Mouse (Mus musculus) lung, embryonic 14.5 days (tissue): Measurements from ENCODE around the gene 0610030E20Rik. TPM values are rescaled to one million over a fixed set of nuclear protein-coding genes. Genes with fewer than 3 reads are reported as not detected.

Experiments used
- ATAC-seq: fragments of 200-750 bp; cut with Nextera tagmentation; 2 replicates; pipeline ENCODE4 v1.8.0; 2017; ENCODE audit warnings: mild to moderate bottlenecking, moderate TSS enrichment, moderate library complexity; ENCODE audit not compliant: insufficient read depth
- DNase-seq: peaks from one replicate; pipeline ENCODE4 v3.0.0-alpha.2; 2015
- H3K27ac ChIP-seq: fragments of 300-500 bp; sonication (generic); 2 replicates; pipeline ENCODE4 v1.5.1; 2014; ENCODE audit warnings: low read depth, mild to moderate bottlenecking, moderate library complexity
- H3K27me3 ChIP-seq: fragments of 300-500 bp; sonication (generic); 2 replicates; pipeline ENCODE4 v1.6.1; 2014; ENCODE audit warnings: low read length, control low read depth; ENCODE audit not compliant: insufficient read depth
- H3K36me3 ChIP-seq: fragments of 300-500 bp; sonication (generic); 2 replicates; pipeline ENCODE4 v1.6.1; 2014; ENCODE audit warnings: control low read depth; ENCODE audit not compliant: insufficient read depth
- H3K4me1 ChIP-seq: fragments of 300-500 bp; sonication (generic); 2 replicates; pipeline ENCODE4 v1.6.1; 2014; ENCODE audit warnings: antibody characterized with exemption, control low read depth; ENCODE audit not compliant: insufficient read depth
- H3K4me2 ChIP-seq: fragments of 300-500 bp; sonication (generic); 2 replicates; pipeline ENCODE4 v1.6.1; 2014; ENCODE audit warnings: mild to moderate bottlenecking
- H3K4me3 ChIP-seq: fragments of 300-500 bp; sonication (generic); 2 replicates; pipeline ENCODE4 v1.5.1; 2014; ENCODE audit warnings: low read depth, low read length
- H3K9ac ChIP-seq: fragments of 300-500 bp; sonication (generic); 2 replicates; pipeline ENCODE4 v1.6.1; 2014
- H3K9me3 ChIP-seq: fragments of 300-500 bp; sonication (generic); 2 replicates; pipeline ENCODE4 v1.6.1; 2016; ENCODE audit warnings: low read depth, low read length, control low read depth
- CTCF ChIP-seq: IDR thresholded peaks from 2 replicates; pipeline ENCODE4 v1.5.1; 2016; ENCODE audit warnings: antibody characterized with exemption, low read depth
- WGBS: fragments of 180-500 bp; shearing (Covaris S2); extraction: QIAGEN DNeasy Blood & Tissue Kit; methylation state at CpG from one replicate; pipeline ENCODE4 v1.1.7; 2014; 5-methylcytosine and 5-hydroxymethylcytosine counted together
- polyA plus RNA-seq: library from polyadenylated mRNA; unstranded; fragments of >200 nt; fragmentation: Nextera tagmentation; extraction: Ambion mirVana; gene quantifications from 2 replicates; pipeline ENCODE4 v1.2.1, GENCODE M21; 2014

The 0610030E20Rik gene
- polyA plus RNA-seq, 1 experiment from 2014 or later = 25.5 TPM

DNA sequence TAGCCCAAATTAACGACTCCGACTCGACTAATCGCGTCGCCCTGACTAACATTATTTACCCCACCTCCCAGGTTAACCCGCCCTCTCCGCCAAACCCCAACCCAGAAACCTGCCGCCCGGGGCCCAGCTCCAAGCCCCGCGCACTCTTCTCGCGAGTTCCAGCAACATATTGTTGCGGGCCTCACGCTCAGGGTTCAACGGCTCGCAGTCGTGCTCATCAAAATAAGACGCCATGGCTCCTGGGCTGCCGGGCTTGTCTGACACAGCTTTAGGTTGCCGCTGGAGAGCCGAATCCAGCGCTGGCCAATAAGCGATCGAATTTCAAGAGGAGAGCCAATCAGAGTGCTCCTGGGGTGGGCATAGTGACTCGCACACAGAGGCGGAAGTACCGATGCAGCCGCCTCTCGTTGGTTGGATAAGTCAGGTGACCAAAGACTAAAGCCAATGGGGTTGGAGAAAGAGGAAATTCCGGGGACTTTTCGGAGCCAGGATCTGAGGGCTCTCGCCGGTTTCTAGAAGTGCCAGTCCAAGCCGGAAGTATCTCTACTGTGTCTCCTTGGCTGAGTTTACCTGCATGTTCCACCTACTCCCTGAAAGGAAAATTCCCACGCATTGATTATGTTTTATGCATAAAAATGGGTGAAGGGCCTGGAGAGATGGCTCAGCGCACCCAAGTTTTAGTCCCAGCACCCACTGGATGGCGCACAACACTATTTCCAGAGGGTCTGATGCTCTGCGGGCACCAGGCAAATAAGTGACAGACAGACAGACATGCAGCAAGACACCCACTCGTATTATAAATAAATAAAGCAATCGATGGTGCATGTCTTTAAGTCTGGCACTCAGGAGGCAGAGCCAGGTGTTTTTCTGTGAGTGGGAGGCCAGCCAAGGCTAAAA lies 15.3 kb downstream of the 0610030E20Rik start:
- TF ChIP-seq CTCF = peak; percentile 40
- DNase-seq = peak; percentile 98
- 0 out of 2 replicates have a peak, but pooled peaks cover 4% of the 10 kb centered on the region for H3K4me1 ChIP-seq

GRCm38 (mm10) chr6:72364009-72364408 lies 16.9 kb downstream of the 0610030E20Rik start:
- 42% methylated on average over 7 of the region's 7 CpGs for WGBS
- H3K4me2 ChIP-seq = no peak overlapping the region
- H3K27ac ChIP-seq = no peak overlapping the region
- no peak overlapping the region for H3K9ac ChIP-seq
- ATAC-seq = no peak
- TF ChIP-seq CTCF = no peak; the same call in 1 of the 2 replicates
- no peaks in the 10 kb centered on the region for H3K27me3 ChIP-seq
- no peak for DNase-seq
- H3K9me3 ChIP-seq = no peaks in the 10 kb centered on the region
- 0 out of 2 replicates have a peak, but pooled peaks cover 4% of the 10 kb centered on the region for H3K4me1 ChIP-seq
- no peak overlapping the region for H3K4me3 ChIP-seq
- H3K36me3 ChIP-seq = peaks cover 15% of the 10 kb centered on the region

More for the DNA sequence above, 15.3 kb downstream of the 0610030E20Rik start:
- Histone ChIP-seq H3K4me3 (peak overlapping the region; percentile 82), H3K4me2 (peak overlapping the region; percentile 86), H3K9me3 (no peaks in the 10 kb centered on the region), H3K27me3 (no peaks in the 10 kb centered on the region), H3K36me3 (peaks cover 28% of the 10 kb centered on the region), H3K27ac (peak overlapping the region; percentile 80), H3K9ac (peak overlapping the region; percentile 78)
- under 1% methylated on average over 42 of the region's 42 CpGs for WGBS
- peak; percentile 98 for ATAC-seq

- no peak overlapping the region for H3K4me2 ChIP-seq
- DNase-seq (no peak), ATAC-seq (no peak)
- TF ChIP-seq CTCF = no peak
- no peak overlapping the region for H3K9ac ChIP-seq
- H3K36me3 ChIP-seq = peaks cover 6% of the 10 kb centered on the region; the same call in 1 of the 2 replicates
- H3K27ac ChIP-seq = no peak overlapping the region
- no peak overlapping the region for H3K4me3 ChIP-seq
- H3K27me3 ChIP-seq = no peaks in the 10 kb centered on the region
- 68% methylated on average over 6 of the region's 6 CpGs for WGBS
- no peaks in the 10 kb centered on the region for H3K9me3 ChIP-seq
- H3K4me1 ChIP-seq = 0 out of 2 replicates have a peak, but pooled peaks cover 4% of the 10 kb centered on the region
Observed at GRCm38 (mm10) chr6:72364985-72365384, 17.9 kb downstream of the 0610030E20Rik start.

- TF ChIP-seq CTCF = no peak
- no peaks in the 10 kb centered on the region for H3K27me3 ChIP-seq
- no peaks in the 10 kb centered on the region for H3K9me3 ChIP-seq
- no peak for DNase-seq
- no peak overlapping the region for H3K9ac ChIP-seq
- no peak overlapping the region for H3K4me2 ChIP-seq
- 0 out of 2 replicates have a peak, but pooled peaks cover 7% of the 10 kb centered on the region for H3K4me1 ChIP-seq
- no peak overlapping the region for H3K4me3 ChIP-seq
- no peaks in the 10 kb centered on the region for H3K36me3 ChIP-seq
- no peak overlapping the region for H3K27ac ChIP-seq
- no peak for ATAC-seq
- 69% methylated on average over 3 of the region's 3 CpGs for WGBS
Observed at GRCm38 (mm10) chr6:72366304-72366703, 19.2 kb downstream of the 0610030E20Rik start.

- Histone ChIP-seq H3K4me2 (no peak within 1 kb of the TSS), H3K9ac (no peak within 1 kb of the TSS), H3K4me3 (no peak within 1 kb of the TSS), H3K4me1 (0 out of 2 replicates have a peak, but pooled peaks cover 5% of the 10 kb centered on the region), H3K9me3 (no peaks in the 10 kb centered on the region), H3K27ac (no peak within 1 kb of the TSS), H3K27me3 (no peaks in the 10 kb centered on the region), H3K36me3 (no peaks in the 10 kb centered on the region)
- no peak for DNase-seq
- no peak for ATAC-seq
- no peak for TF ChIP-seq CTCF
- 75% methylated on average over 4 of the region's 4 CpGs for WGBS
Observed at GRCm38 (mm10) chr6:72366844-72367443, 19.8 kb downstream of the 0610030E20Rik start, which contains the start of gene Rnf181. Gene Rnf181 (minus strand): TSS chr6:72366956.

- no peak for ATAC-seq
- no peak for DNase-seq
- WGBS = 70% methylated on average over 4 of the region's 4 CpGs
Observed at GRCm38 (mm10) chr6:72367460-72367974, 20.4 kb downstream of the 0610030E20Rik start.

More at GRCm38 (mm10) chr6:72367460-72367974, 20.4 kb downstream of the 0610030E20Rik start:
- H3K4me1 ChIP-seq = 0 out of 2 replicates have a peak, but pooled peaks cover 5% of the 10 kb centered on the region
- no peak overlapping the region for H3K9ac ChIP-seq
- no peak for TF ChIP-seq CTCF
- H3K36me3 ChIP-seq = no peaks in the 10 kb centered on the region
- H3K27ac ChIP-seq = no peak overlapping the region
- H3K4me3 ChIP-seq = no peak overlapping the region
- H3K4me2 ChIP-seq = no peak overlapping the region
- no peaks in the 10 kb centered on the region for H3K9me3 ChIP-seq
- H3K27me3 ChIP-seq = no peaks in the 10 kb centered on the region
